Mouse (Mus musculus): ENCODE measurements around the gene Hist3h2ba.

Hist3h2ba gene

DNA sequence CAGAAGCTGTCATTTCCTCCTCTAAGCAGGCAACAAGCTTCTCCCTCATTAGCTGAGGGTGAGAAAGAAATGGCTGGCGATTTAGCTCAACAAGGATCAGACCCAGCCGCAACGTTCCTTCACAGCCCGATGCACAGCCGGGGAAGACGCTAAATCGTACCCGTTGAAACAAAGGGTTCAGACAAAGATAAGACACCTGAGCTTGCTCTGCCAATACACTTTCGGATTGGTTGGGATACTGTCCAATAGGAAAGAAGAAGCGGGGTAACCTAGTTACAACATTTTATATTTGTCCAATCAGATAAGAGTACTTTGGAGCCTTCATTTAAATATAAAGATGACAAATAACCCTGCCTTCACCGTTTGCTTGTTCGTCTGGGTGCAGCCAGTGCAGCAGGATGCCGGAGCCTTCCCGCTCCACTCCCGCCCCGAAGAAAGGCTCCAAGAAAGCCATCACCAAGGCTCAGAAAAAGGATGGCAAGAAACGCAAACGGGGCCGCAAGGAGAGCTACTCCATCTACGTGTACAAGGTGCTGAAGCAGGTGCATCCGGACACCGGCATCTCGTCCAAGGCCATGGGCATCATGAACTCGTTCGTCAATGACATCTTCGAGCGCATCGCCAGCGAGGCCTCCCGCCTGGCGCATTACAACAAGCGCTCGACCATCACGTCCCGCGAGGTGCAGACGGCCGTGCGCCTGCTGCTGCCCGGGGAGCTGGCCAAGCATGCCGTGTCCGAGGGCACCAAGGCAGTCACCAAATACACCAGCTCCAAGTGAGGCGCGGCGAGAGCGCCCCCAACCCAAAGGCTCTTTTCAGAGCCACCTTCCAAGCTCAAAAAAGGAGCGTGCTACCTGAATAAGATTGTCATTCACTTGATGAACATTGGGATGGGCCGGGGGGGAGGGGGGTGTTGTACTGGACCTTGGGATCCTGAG lies at the start of gene Hist3h2ba:
Hist3h2ba (plus strand) TSS at position 379 of the 938 bp plus-strand sequence.
- peak; percentile 78 for DNase-seq (ENCODE audit: low read depth, low spot score)

DNA sequence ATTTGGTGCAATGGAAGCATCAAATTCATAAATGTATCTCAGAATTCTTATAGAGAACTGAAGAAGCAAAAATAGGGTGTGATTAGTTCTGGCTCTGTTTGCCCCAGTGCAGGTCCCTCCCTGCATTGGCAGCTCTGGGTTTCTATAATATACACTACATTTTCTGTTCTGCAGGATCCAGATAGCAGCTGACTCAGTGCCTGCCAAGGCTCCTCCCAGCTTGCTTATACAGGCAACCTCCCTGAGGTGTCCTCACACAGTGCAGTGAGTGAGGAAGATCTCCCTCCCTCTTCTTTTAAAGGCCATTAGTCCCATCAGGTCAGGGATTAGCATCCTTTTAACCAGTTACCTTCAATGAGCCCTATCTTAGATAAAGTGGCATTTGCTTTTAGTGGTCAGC lies 47.6 kb upstream of the Hist3h2ba start:
- no peak for DNase-seq (ENCODE audit: low read depth, low spot score)

DNA sequence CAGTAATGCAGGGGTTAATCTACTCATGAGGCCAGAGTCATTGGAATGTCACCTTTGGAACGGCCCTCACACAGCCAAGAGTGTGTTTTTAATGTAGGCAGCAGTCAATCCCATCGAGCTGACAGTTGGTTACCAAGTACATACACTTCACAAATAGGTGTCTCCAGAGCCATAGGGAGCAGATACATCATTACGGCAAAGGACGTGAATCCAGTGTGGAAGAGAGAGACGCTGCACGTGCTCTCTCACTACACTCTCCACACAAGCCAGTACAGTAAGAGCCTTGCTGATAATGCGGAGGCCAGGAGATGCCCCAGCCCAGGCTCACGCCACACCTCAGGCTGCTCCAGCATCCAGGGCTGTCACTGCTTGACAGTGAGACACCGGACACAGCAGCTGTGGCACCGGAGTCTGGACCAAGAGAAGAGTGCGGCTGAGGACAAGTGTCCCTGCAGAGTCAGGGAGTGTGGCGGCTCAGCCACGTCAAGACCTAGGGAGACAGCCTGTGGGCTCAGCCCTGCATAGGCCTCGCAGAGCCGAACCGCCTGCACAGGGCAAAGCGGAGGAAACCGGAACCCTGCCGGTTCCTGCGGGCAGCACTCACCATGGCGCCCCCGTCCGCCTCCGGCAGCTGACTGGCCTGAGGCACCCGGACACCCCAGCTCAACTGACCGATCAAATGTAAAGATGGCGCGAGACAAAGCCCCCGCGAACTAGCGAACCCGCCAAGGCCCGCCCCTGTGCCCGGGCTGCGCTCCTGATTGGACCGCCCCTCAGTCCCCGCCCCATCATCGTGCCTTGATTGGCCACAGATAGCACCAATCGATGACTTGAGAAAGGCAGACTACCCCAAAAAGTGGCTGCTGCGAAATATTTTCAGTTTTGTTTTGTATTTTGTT lies 45.0 kb upstream of the Hist3h2ba start, which contains the start of gene Zfp39:
Zfp39 (minus strand) TSS at position 715 of the 899 bp plus-strand sequence.
- DNase-seq (ENCODE audit: low read depth, low spot score), result peak; percentile 91

DNA sequence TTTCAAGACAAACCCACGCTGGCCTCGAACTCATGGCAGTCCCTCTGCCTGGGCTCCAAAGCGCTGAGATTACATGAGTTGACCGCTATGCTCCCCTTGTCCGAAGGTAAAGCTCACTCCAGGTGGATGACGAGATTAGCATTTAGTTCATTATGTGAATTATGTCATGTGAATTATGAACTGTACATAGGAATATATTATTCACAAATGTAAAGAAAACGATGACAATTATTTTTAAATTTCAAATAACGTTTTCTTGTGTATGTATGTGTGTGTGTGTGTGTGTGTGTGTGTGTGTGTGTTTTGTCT lies 44.4 kb upstream of the Hist3h2ba start:
- DNase-seq (ENCODE audit: low read depth, low spot score), result no peak

DNA sequence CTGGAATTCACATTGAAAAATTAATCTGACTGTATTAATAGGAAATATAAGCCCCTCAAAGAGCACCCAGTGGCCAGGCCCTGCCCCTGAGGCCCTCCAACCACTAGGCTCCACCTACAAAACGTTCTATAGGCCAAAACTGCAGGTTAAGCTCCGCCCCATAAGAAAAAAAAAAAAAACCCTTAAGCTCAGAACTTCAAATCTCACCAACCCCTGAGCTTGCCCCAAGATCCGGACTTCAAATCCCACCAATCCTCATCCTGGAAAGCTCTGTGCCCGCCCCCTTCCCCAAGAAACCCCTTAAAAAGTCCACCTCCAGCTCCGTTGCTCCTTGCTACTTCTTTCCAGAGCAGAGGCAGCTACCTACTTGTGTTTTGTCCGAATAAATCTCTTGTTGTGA lies 43.9 kb upstream of the Hist3h2ba start:
- peak; percentile 21 for DNase-seq (ENCODE audit: low read depth, low spot score)

DNA sequence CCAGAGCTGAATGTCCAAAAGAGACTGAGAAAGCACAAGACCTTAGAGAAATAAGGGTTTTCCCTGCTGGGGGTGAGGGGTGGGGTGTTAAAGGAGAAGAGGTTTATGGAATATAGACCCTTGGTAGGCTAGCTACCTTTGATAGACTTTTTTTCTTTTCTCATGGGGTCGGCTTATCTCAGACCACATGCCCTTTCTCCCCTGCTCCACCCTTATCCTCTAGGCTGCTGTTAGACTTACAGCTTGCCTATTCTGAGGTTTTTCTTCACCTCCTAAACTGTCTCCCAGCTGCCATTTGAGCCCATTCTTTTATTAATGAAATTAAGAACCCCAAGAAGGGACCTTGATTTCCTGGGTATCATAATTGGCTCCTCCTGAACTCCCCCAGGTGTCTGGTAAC lies 34.9 kb upstream of the Hist3h2ba start:
- no peak for DNase-seq (ENCODE audit: low read depth, low spot score)

DNA sequence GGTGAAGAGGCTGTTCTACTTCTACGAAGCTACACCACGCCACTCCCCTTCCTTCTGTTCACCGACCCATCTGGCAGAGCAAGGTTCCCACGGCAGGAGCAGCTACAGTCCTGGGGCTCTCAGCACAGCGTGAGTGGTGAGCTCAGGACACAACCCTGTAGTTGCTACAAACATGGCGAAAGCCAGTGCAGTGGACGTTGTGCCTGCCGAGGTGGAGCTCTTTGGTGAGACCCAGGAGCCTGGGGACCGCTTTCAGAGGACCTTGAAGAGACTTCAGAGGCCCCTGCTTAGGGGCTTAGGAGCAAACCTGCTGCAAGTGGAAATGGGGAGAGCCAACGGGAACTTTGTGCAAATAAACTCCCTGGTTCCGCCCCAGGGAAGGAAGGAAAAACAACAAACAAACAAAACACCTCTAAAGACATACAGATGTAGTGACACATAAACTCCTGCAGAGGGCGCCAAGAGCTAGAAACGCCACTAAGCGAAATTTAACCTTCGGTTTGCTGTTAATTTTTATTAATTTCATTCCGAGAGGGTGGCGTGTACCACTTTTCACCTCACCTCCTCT lies 34.2 kb upstream of the Hist3h2ba start:
- DNase-seq (ENCODE audit: low read depth, low spot score), result no peak

DNA sequence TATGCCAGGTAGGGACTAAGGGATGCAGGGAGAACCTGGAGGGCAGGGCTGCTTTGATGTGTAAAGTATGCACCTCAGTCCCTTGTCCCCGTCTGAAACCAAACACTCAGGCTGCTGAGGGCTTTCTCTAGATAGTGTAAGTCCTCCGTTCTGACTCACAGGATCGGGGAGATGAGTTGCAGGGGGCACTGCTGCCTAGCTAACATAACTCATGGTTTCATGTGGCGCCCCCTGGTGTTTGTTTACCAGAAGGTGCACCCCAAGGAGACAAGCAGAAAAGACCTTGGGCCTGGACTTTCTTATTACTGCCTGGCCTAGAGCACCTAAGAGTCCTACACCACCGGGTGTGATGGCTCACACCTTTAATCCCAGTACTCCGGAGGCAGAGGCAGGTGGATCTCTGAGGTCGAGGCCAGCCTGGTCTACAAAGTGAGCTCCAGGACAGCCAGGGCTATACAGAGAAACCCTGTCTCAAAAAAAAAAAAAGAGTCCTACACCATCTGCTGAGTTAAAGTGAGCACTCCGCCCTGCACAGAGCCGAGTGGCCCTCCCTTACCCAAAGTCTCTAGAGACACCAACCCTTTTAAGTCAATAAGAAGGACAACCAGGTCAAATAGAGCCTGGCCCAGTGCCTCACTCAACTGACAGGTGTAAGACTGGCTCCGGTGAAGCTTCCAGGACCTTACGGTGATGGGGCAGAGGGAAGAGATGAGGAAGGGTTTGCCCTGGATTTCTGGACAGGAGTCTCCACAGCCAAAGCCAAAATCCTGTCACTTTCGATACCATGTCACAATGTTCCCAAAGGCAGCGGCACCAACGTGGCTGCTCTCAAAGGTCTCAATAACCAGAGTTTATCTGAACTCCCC lies 31.6 kb upstream of the Hist3h2ba start:
- no peak for DNase-seq (ENCODE audit: low read depth, low spot score)

DNA sequence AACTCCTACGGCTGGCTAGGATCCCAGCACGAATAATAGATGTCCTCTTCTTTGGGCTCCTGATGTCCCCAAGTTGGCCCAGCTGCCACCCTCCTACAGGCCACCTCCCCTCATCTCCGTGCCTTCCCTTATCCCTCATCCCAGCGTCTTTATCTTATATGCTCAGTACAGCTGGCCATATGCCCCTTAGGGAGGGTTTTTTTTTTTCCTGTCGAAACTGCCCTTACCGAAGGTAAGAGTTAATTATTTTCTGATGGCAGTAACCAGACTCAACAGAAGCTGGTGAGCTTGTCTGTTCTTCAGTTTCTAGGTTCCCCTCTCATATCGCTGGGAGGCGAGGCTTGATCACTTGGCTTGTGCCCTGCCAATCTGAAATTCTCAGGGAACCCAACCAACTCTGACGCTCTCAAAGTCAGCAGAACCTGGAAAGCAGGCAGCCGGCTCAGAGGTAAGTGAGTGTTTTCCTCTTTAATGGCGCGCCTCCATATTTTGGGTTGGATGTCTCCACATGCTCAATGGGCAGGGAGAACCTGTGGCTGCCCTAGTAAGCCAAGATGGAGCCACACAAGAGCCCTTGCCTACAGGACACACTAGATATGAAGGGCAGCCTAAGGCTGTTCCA lies 30.9 kb upstream of the Hist3h2ba start, which contains the start of gene Btnl10:
Btnl10 (plus strand) TSS at position 164 of the 622 bp plus-strand sequence.
- DNase-seq (ENCODE audit: low read depth, low spot score), result no peak

DNA sequence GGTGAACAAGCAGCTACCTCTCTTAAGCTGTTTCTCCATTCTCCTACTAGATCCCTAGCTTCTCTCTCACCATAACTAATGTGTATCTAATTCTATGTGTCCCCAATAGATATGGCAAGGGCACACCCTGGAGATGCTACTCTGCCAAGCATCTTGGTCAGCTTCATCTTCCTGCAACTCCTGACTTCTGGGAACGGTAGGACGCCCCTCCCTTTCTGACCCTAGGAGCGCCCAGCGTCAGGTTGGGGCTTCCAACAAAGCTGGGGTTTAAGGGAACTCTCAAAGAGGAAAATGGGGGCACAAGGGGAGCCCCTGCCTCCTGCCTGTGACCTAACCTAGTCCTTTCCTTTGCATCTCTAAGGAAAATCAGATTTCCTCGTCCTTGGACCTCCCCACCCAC lies 30.0 kb upstream of the Hist3h2ba start:
- no peak for DNase-seq (ENCODE audit: low read depth, low spot score)

DNA sequence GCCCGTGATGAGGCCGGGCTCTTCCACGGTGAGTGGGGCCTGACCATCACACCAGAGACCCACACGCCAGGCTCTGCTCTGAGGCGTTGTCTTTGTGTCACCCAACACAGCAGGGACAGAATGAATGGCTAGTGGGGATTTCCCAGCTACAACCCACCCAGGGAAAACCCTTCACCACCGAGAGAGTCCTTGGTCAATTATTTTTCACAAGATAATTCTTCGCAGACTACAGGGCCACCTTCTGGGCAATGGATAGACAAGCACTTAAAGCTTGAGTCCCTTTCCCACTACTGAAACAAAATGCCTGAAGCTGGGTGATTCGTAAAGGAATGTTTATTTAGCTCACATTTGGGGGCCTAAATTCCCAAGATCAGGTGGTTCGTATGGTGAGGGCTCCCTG lies 26.3 kb upstream of the Hist3h2ba start:
- no peak for DNase-seq (ENCODE audit: low read depth, low spot score)

DNA sequence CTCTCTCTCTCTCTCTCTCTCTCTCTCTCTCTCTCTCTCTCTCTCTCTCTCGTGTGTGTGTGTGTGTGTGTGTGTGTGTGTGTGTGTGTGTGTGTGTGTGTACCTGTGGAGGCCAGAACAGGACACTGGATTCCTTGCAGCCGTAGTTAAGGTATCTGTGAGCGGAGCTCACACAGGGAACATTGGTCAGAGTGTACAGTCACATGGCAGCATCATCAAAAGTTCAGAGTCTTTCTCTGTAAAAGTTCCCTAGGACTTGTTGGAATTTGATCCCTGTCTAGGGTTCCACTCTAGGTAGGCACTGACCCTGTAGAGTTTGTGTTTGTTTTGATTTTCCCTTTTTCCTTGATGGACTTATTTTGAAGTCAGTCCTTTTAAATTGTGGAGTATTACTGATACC lies 22.1 kb upstream of the Hist3h2ba start:
- DNase-seq (ENCODE audit: low read depth, low spot score), result no peak

DNA sequence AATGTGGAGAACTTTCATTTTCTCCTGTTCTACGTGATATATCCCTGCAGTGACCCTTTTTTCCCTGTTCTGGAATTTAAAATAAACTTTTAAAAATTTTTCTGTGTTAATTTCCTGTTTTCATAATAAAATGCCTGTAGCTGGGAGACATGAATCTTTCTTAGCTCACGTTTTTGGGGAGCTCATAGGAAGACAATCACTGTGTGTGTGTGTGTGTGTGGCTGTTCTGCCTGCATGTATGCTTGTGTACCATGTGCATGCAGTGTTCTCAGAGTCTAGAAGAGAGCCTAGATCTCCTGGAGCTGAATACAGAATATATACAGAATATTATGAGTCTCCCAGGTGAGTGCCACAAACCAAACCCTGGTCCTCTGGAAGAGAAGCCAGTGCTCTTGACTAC lies 21.7 kb upstream of the Hist3h2ba start:
- DNase-seq (ENCODE audit: low read depth, low spot score), result no peak

DNA sequence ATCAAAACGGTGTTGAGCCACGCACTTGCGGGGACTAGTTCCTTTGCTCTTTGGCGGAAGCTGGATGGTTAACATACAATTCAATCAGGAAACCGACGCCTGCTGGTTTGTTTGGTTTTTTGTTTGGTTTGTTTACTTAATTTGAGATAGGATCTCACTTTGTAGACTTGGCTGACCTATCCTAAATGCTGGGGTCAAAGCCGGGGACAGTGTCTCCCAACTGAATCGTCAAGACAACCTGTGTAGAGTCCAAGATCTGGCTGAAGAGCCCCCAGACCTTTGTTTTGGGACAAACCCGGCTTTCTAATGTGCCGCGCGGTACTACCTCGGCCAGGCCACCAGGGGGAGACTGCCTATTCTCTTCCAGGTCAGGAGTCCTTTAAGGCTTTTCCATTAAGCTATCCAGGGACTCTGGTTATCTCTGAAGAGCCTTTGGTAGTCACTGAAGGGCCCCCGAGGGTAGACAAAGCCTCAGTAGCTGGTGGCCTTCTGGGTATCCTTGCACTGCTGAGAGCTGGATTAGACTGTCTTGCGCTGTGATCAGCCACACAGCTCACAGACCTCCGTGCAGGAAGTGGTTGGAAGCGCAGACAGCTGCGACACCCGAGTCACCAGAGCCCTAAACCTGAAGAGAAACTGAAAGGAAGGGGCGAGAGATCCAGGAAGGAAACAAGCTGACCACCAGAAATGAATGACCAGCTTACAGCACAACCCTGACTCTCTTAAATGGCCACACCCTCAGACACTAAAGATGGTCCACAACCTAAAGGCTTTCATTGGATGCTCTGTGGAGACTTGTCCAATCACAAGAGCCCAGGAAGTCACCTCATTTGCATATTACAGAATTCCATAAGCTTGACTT lies 20.7 kb upstream of the Hist3h2ba start:
- DNase-seq (ENCODE audit: low read depth, low spot score), result no peak

DNA sequence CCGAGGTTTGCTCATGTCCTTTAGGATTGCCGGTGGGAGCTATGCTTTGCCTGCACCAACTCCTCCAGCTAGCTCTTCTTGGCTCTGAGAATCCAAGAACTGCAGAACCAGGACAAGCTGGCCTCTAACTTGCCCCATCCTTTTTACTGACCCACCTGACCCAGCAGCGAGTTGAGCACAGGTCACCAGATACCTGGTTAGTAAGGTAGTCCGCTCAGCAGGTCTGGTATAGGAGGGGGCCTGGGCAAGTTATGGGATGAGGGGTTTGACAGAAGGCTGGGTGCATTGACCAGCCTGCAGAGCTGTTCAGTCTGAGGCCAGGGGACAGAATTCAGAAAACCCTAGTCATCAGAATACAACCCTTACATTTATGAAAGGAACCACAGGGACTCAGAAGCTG lies 19.7 kb upstream of the Hist3h2ba start:
- no peak for DNase-seq (ENCODE audit: low read depth, low spot score)

DNA sequence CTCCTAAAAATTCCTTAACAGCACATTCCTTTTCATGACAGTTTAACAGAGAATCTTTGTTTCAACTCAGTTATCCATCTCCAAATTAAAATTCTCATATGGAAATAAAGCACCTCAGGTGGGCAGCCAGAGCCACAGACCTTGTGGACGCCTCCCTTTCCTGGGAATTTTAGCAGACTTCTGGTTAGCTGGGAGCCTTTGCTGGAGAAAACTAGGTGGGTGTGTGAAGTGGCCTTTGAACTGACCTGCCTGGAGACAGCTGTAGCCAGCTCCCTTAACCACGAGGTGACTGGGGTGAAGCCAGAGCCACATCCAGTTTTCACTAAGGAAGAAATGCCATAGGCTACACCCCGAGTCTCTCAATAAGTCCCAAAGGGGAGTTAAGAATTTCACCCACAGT lies 19.1 kb upstream of the Hist3h2ba start:
- no peak for DNase-seq (ENCODE audit: low read depth, low spot score)

DNA sequence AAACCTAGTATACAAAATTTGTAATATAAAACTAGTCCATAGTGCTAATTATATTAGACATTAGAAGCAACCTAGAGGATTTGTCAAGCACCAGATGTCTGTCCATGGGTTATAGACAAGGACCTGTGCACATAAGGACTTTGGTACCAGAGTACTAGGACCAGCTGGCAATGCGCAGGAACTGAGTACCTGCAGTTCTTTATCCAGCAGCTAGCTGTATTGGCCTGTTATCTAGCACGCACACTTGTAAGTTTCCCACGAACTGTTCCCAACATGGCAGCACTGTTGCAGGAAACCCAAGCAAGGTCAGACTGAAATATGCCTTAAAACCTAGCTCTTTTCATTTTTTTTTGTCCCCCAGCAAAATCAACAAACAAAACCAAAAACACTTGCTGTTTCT lies 18.5 kb upstream of the Hist3h2ba start:
- DNase-seq (ENCODE audit: low read depth, low spot score), result no peak

DNA sequence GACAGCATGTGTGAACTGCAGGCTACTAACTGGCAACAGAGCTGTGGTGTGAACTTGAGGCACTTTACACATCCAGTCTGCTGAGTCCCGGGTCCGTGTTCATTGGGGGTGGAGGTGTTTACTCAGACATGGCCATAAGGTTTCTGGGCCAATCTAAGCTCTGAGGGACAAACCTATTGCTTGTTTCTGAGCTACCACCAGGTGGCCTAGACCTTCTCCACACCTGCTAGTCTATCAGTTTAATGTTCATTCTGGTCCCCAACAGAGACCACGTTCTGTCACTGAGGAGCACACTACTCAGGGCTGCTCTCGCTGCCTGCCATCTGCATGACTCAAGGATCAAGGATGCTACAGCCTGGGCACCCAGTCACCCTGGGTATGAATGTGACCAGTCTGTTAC lies 17.1 kb upstream of the Hist3h2ba start:
- no peak for DNase-seq (ENCODE audit: low read depth, low spot score)

DNA sequence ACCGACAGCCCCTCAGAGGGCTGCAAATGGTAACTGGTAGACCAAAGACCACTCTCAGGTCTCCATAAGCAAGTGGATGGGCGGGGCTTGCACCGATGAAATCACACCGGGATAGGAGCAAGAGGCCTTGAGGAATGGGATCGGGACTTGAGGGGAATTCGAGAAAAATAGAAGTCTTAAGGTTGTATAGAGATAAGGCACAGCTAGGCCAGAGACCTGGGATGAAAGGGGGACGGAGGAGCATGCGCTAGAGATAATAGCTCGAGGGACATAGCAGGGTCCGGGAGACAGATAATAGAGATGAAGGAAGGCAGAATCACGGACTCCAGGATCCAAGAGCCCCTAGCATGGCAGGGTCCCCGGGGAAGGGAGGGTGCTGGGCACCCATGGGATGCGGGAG lies 10.8 kb upstream of the Hist3h2ba start:
- no peak for DNase-seq (ENCODE audit: low read depth, low spot score)

Measured in forelimb bud, embryonic 11.5 days (tissue).